Mouse (Mus musculus) liver, embryonic 16.5 days (tissue): ENCODE results near the gene Syn2. TPM values are rescaled to one million over a fixed set of nuclear protein-coding genes. Genes with fewer than 3 reads are reported as not detected.

Source experiments
- ATAC-seq: fragments of 200-750 bp; cut with Nextera tagmentation; 2 replicates; pipeline ENCODE4 v1.8.0; 2017; ENCODE audit warnings: low read depth, mild to moderate bottlenecking, moderate number of reproducible peaks, moderate library complexity
- H3K27ac ChIP-seq: fragments of 300-500 bp; sonication (generic); 2 replicates; pipeline ENCODE4 v1.5.1; 2014; ENCODE audit warnings: mild to moderate bottlenecking, low read length
- H3K27me3 ChIP-seq: fragments of 300-500 bp; sonication (generic); 2 replicates; pipeline ENCODE4 v1.6.1; 2014; ENCODE audit warnings: low read depth, low read length, mixed read lengths; ENCODE audit not compliant: control insufficient read depth, insufficient read depth
- H3K36me3 ChIP-seq: fragments of 300-500 bp; sonication (generic); 2 replicates; pipeline ENCODE4 v1.6.1; 2014; ENCODE audit warnings: mild to moderate bottlenecking; ENCODE audit not compliant: control insufficient read depth, insufficient read depth
- H3K4me1 ChIP-seq: fragments of 300-500 bp; sonication (generic); 2 replicates; pipeline ENCODE4 v1.6.1; 2014; ENCODE audit warnings: low read depth, low read length, mixed read lengths; ENCODE audit not compliant: control insufficient read depth
- H3K4me2 ChIP-seq: fragments of 300-500 bp; sonication (generic); 2 replicates; pipeline ENCODE4 v1.6.1; 2014; ENCODE audit warnings: low read depth, low read length, mixed read lengths
- H3K4me3 ChIP-seq: fragments of 300-500 bp; sonication (generic); 2 replicates; pipeline ENCODE4 v1.5.1; 2014; ENCODE audit warnings: low read depth, mild to moderate bottlenecking, low read length
- H3K9ac ChIP-seq: fragments of 300-500 bp; sonication (generic); 2 replicates; pipeline ENCODE4 v1.6.1; 2014; ENCODE audit warnings: low read depth, low read length
- H3K9me3 ChIP-seq: fragments of 300-500 bp; sonication (generic); replicated peaks from 2 replicates; pipeline ENCODE4 v1.6.1; 2016; ENCODE audit warnings: low read length; ENCODE audit not compliant: control insufficient read depth
- WGBS: fragments of 180-500 bp; shearing (Covaris S2); extraction: QIAGEN DNeasy Blood & Tissue Kit; methylation state at CpG from one replicate; pipeline ENCODE4 v1.1.7; 2014; ENCODE audit not compliant: insufficient replicate concordance; 5-methylcytosine and 5-hydroxymethylcytosine counted together
- polyA plus RNA-seq: library from polyadenylated mRNA; unstranded; fragments of >200 nt; fragmentation: Nextera tagmentation; extraction: Ambion mirVana; gene quantifications from 2 replicates; pipeline ENCODE4 v1.2.1, GENCODE M21; 2015

Gene Syn2
- polyA plus RNA-seq, 1 experiment from 2014 or later, result 0.25 TPM

GRCm38 (mm10) chr6:115165863-115166470 lies 31.3 kb downstream of the Syn2 start:
- ATAC-seq, result no peak
- no peak overlapping the region for H3K27ac ChIP-seq
- H3K4me2 ChIP-seq, result no peak overlapping the region
- H3K4me3 ChIP-seq, result no peak overlapping the region
- no peaks in the 10 kb centered on the region for H3K4me1 ChIP-seq
- no peak overlapping the region for H3K9ac ChIP-seq
- 57% methylated on average over 3 of the region's 3 CpGs for WGBS
- no peaks in the 10 kb centered on the region for H3K36me3 ChIP-seq
- H3K9me3 ChIP-seq, result no peaks in the 10 kb centered on the region
- H3K27me3 ChIP-seq, result no peaks in the 10 kb centered on the region

DNA sequence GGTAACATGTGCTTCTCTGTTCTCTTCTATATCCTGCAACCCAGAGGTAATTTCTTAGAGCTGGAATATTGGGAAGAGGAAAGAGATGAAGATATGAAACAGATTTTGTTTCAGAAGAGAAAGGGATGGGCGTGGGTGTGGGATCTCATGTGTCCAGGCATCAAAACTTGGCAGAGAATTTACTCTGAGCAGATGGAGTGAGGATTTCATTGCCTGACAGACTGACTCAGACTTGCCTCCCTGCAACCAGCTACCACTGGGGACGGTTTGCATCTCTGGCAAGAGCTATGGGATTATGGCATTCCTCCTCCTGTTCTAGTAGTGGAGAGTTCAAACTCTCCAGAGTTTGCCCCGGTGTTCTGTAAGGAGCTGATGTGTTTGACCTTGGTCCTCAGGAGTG lies 34.2 kb downstream of the Syn2 start:
- WGBS, result 44% methylated on average over 3 of the region's 3 CpGs
- Histone ChIP-seq H3K4me3 (no peak overlapping the region), H3K27me3 (no peaks in the 10 kb centered on the region), H3K27ac (no peak overlapping the region), H3K9ac (no peak overlapping the region), H3K4me2 (no peak overlapping the region), H3K9me3 (no peaks in the 10 kb centered on the region), H3K4me1 (no peaks in the 10 kb centered on the region), H3K36me3 (no peaks in the 10 kb centered on the region)
- no peak for ATAC-seq

GRCm38 (mm10) chr6:115169518-115169917 lies 34.8 kb downstream of the Syn2 start:
- Histone ChIP-seq H3K9ac (no peak overlapping the region), H3K4me2 (no peak overlapping the region), H3K4me1 (no peaks in the 10 kb centered on the region), H3K9me3 (no peaks in the 10 kb centered on the region), H3K4me3 (no peak overlapping the region), H3K36me3 (no peaks in the 10 kb centered on the region), H3K27ac (no peak overlapping the region), H3K27me3 (no peaks in the 10 kb centered on the region)
- no peak for ATAC-seq
- 33% methylated on average over 2 of the region's 2 CpGs for WGBS

DNA sequence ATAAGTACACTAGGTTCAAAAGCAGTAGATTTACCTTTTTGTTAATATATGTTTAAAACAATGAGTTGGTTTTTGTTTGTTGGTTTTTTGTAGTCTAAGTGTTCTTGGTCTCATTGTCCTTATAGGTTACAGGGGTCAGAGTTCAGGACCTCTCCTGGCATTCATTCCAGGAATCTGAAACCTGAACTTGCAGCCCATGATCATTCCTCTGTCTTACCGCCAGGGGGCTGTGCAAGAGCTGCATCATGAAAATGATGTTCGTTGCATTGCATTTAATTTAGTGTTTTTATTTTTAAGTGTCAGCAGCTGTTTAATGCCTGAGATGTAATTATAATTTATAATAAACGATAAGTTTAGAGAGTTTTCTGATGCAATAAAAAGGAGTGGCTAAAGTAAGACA lies 40.1 kb downstream of the Syn2 start:
- Histone ChIP-seq H3K9ac (no peak overlapping the region), H3K4me1 (no peaks in the 10 kb centered on the region), H3K9me3 (no peaks in the 10 kb centered on the region), H3K4me2 (no peak overlapping the region), H3K27ac (no peak overlapping the region), H3K27me3 (no peaks in the 10 kb centered on the region), H3K36me3 (no peaks in the 10 kb centered on the region), H3K4me3 (no peak overlapping the region)
- no peak for ATAC-seq
- WGBS, result 25% methylated on average over 3 of the region's 3 CpGs

- Histone ChIP-seq H3K27me3 (no peaks in the 10 kb centered on the region), H3K9me3 (no peaks in the 10 kb centered on the region), H3K36me3 (no peaks in the 10 kb centered on the region), H3K4me1 (no peaks in the 10 kb centered on the region), H3K9ac (no peak overlapping the region), H3K27ac (no peak overlapping the region), H3K4me2 (no peak overlapping the region), H3K4me3 (no peak overlapping the region)
- 14% methylated on average over 3 of the region's 3 CpGs for WGBS
- ATAC-seq, result no peak
Observed at GRCm38 (mm10) chr6:115178826-115179225, 44.1 kb downstream of the Syn2 start.

- H3K4me3 ChIP-seq, result no peak overlapping the region
- no peak for ATAC-seq
- no peaks in the 10 kb centered on the region for H3K9me3 ChIP-seq
- no peak overlapping the region for H3K4me2 ChIP-seq
- H3K27ac ChIP-seq, result no peak overlapping the region
- no peaks in the 10 kb centered on the region for H3K27me3 ChIP-seq
- no peaks in the 10 kb centered on the region for H3K4me1 ChIP-seq
- no peaks in the 10 kb centered on the region for H3K36me3 ChIP-seq
- H3K9ac ChIP-seq, result no peak overlapping the region
- 56% methylated on average over 2 of the region's 2 CpGs for WGBS
Observed at GRCm38 (mm10) chr6:115181094-115181493, 46.4 kb downstream of the Syn2 start.

DNA sequence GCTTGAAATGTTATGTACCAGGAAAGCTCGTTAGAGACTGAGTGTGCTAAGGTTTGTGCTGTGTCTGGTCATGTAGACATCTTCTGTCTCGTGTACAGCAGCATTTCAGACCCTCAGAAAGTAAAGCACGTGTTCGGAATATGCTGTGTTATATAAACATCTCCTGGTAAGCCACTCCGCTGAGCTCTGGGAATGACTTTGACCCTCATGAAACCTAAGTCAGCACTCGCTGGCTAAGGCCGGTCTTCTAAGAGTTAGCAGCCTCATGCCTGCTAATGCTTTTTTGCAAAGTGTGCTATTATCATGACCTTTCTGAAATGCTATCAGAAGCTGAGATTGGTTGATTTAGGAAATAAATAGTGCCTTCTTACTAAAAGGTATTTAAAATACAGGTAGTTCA lies 56.4 kb downstream of the Syn2 start:
- 69% methylated on average over 7 of the region's 7 CpGs for WGBS

GRCm38 (mm10) chr6:115200753-115201152 lies 66.1 kb downstream of the Syn2 start:
- no peak overlapping the region for H3K27ac ChIP-seq
- no peaks in the 10 kb centered on the region for H3K36me3 ChIP-seq
- H3K4me3 ChIP-seq, result no peak overlapping the region
- H3K9me3 ChIP-seq, result no peaks in the 10 kb centered on the region
- H3K27me3 ChIP-seq, result no peaks in the 10 kb centered on the region
- no peak overlapping the region for H3K9ac ChIP-seq
- 34% methylated on average over 3 of the region's 3 CpGs for WGBS
- no peak for ATAC-seq
- H3K4me2 ChIP-seq, result no peak overlapping the region
- H3K4me1 ChIP-seq, result no peaks in the 10 kb centered on the region

More for the DNA sequence above, 56.4 kb downstream of the Syn2 start:
- H3K4me1 ChIP-seq, result no peaks in the 10 kb centered on the region
- H3K9ac ChIP-seq, result no peak overlapping the region
- no peak overlapping the region for H3K27ac ChIP-seq
- no peak overlapping the region for H3K4me2 ChIP-seq
- no peaks in the 10 kb centered on the region for H3K27me3 ChIP-seq
- ATAC-seq, result no peak
- no peak overlapping the region for H3K4me3 ChIP-seq
- H3K9me3 ChIP-seq, result no peaks in the 10 kb centered on the region
- H3K36me3 ChIP-seq, result no peaks in the 10 kb centered on the region

GRCm38 (mm10) chr6:115203029-115203428 lies 68.3 kb downstream of the Syn2 start:
- H3K4me1 ChIP-seq, result no peaks in the 10 kb centered on the region
- ATAC-seq, result no peak
- no peak overlapping the region for H3K4me3 ChIP-seq
- H3K4me2 ChIP-seq, result no peak overlapping the region
- 51% methylated on average over 3 of the region's 3 CpGs for whole genome bisulfite sequencing
- H3K36me3 ChIP-seq, result no peaks in the 10 kb centered on the region
- H3K27ac ChIP-seq, result no peak overlapping the region
- H3K27me3 ChIP-seq, result no peaks in the 10 kb centered on the region
- no peaks in the 10 kb centered on the region for H3K9me3 ChIP-seq
- no peak overlapping the region for H3K9ac ChIP-seq
